Mouse (Mus musculus): ENCODE results near the gene Mfsd12.

GRCm38 (mm10) chr10:81412586-81413309, 55.5 kb downstream of the Mfsd12 start:
- TF ChIP-seq CTCF (conservative IDR thresholded peaks at IDR 0.05 in 1 of 2, IDR thresholded peaks at IDR 0.05 in 1 of 2; ENCODE audit: low read depth in 2 of 2, low read length in 2 of 2) (no peak), EP300 (IDR thresholded peaks at IDR 0.05; ENCODE audit: low read length) (no peak), POLR2A (IDR thresholded peaks at IDR 0.05; ENCODE audit: low read depth, low read length) (no peak), JUND (conservative IDR thresholded peaks at IDR 0.05; ENCODE audit: low read depth, low read length) (no peak)
